Mouse (Mus musculus) layer of hippocampus, postnatal 36 days (tissue): ENCODE measurements around the gene Nt5dc2. TPM values are rescaled to one million over a fixed set of nuclear protein-coding genes. Genes with fewer than 3 reads are reported as not detected.

ENCODE experiments used
- DNase-seq, 2 experiments: peaks; one replicate each; pipeline ENCODE4 v3.0.0; 2022
- total RNA-seq, 2 experiments: library from RNA; stranded (reverse); gene quantifications; 2 replicates each; pipeline ENCODE4 v1.2.3; 2021

Nt5dc2 gene
- total RNA-seq, 2 experiments from 2014 or later = 12.4 to 13.6 TPM

- DNase-seq = no peak
Observed at GRCm38 (mm10) chr14:31169508-31169907, 38.7 kb downstream of the Nt5dc2 start.

- no peak for DNase-seq
Observed at GRCm38 (mm10) chr14:31170963-31171362, 40.1 kb downstream of the Nt5dc2 start.

- no peak for DNase-seq
Observed at GRCm38 (mm10) chr14:31171386-31171785, 40.5 kb downstream of the Nt5dc2 start.

- DNase-seq = no peak
Observed at GRCm38 (mm10) chr14:31171821-31172220, 41.0 kb downstream of the Nt5dc2 start.

- no peak for DNase-seq
Observed at GRCm38 (mm10) chr14:31172781-31173455, 42.1 kb downstream of the Nt5dc2 start.

GRCm38 (mm10) chr14:31173537-31173936 is 42.7 kb downstream of the Nt5dc2 start:
- no peak for DNase-seq

GRCm38 (mm10) chr14:31177287-31177686 is 46.4 kb downstream of the Nt5dc2 start:
- DNase-seq = no peak

GRCm38 (mm10) chr14:31177715-31178114 is 46.9 kb downstream of the Nt5dc2 start:
- DNase-seq = no peak

GRCm38 (mm10) chr14:31179677-31180365 is 49.0 kb downstream of the Nt5dc2 start:
- no peak for DNase-seq

- DNase-seq = no peak
Observed at GRCm38 (mm10) chr14:31181512-31181911, 50.7 kb downstream of the Nt5dc2 start.

GRCm38 (mm10) chr14:31182786-31183290 is 52.0 kb downstream of the Nt5dc2 start:
- DNase-seq = no peak

- no peak for DNase-seq
Observed at GRCm38 (mm10) chr14:31183541-31183940, 52.7 kb downstream of the Nt5dc2 start.

- no peak for DNase-seq
Observed at GRCm38 (mm10) chr14:31184195-31184594, 53.3 kb downstream of the Nt5dc2 start.

GRCm38 (mm10) chr14:31186656-31187055 is 55.8 kb downstream of the Nt5dc2 start:
- no peak for DNase-seq

Other genes with a start within 250 kb of the Nt5dc2 start
- not detected for gene Itih4, start 244.6 kb upstream of the Nt5dc2 start, total RNA-seq
- gene Itih3, start 207.3 kb upstream of the Nt5dc2 start, total RNA-seq = 10 to 100 TPM; 23.5 to 25.9 TPM
- gene Itih1, start 187.8 kb upstream of the Nt5dc2 start, total RNA-seq = not detected
- gene Nek4, start 179.7 kb upstream of the Nt5dc2 start, total RNA-seq = 10 to 100 TPM; 18.2 to 18.5 TPM
- 10 to 100 TPM; 46.4 to 50.6 TPM for gene Glt8d1, start 129.7 kb upstream of the Nt5dc2 start, total RNA-seq
- 100 to 1,000 TPM; 169 to 190 TPM for gene Spcs1, start 129.4 kb upstream of the Nt5dc2 start, total RNA-seq
- 10 to 100 TPM; 51.6 to 58.4 TPM for gene Pbrm1, start 111.9 kb upstream of the Nt5dc2 start, total RNA-seq
- gene Gnl3, start 111.9 kb upstream of the Nt5dc2 start, total RNA-seq = 10 to 100 TPM; 47.7 to 49.2 TPM
- 10 to 100 TPM; 24.6 to 27.7 TPM for gene Smim4, start 2.1 kb upstream of the Nt5dc2 start, total RNA-seq
- gene Stab1, start 37.6 kb downstream of the Nt5dc2 start, total RNA-seq = 10 to 100 TPM; 16.6 to 24.0 TPM
- 1 to 10 TPM; 3.8 to 4.4 TPM for gene Tnnc1, start 77.3 kb downstream of the Nt5dc2 start, total RNA-seq
- 100 to 1,000 TPM; 458 to 488 TPM for gene Nisch, start 85.9 kb downstream of the Nt5dc2 start, total RNA-seq
- gene Sema3g, start 86.8 kb downstream of the Nt5dc2 start, total RNA-seq = 1 to 10 TPM; 4.5 to 4.9 TPM
- 1 to 10 TPM; 3.5 to 3.6 TPM for gene Phf7, start 120.3 kb downstream of the Nt5dc2 start, total RNA-seq
- 100 to 1,000 TPM; 132 to 134 TPM for gene Bap1, start 120.4 kb downstream of the Nt5dc2 start, total RNA-seq
- gene Dnah1, start 192.8 kb downstream of the Nt5dc2 start, total RNA-seq = 1 to 10 TPM; 3.8 to 4.8 TPM
- 10 to 100 TPM; 39.4 to 42.1 TPM for gene Capn7, start 205.6 kb downstream of the Nt5dc2 start, total RNA-seq